Comparison of ENCODE assay signal across 8 mouse cellular contexts in the genomic region with DNA sequence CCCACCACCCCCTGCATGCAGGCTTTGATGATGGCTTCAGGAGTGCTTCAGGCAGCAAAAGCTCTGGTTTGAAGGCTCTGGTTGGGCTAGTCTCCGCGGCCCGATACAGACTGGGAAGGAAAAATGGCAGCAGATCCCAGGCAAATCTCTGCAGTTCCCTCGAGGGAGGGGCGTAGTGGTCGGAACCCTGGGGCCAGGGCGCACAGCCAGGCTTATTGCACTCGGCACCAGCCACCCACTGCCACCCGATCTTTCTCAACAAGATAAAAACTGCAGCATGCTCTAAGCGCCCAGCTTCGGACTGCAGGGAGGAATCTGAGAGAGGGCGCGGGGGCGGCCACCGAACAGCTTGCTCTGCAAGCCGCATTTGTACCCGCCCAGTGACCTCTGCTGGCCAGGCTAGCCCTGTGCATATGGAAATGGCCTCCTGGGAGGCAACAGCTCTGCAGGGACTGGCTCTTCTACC. TPM values are rescaled to one million over a fixed set of nuclear protein-coding genes. Genes with fewer than 3 reads are reported as not detected.
DNase-seq lines count a peak whose midpoint lies in the region; ATAC-seq and TF ChIP-seq lines count a peak whose summit lies in the region.

No protein-coding gene starts in this region.

- 0 out of 2 replicates have a peak, but pooled peaks cover 10% of the 10 kb centered on the region for H3K27me3 ChIP-seq in intestine, postnatal 0 days (replicated peaks; ENCODE audit: control insufficient read depth, insufficient read depth, low read length)

- H3K27ac ChIP-seq in cortical plate, adult 2 months (ENCODE audit: insufficient read depth, low read length): no peak overlapping the region
- H3K27ac ChIP-seq in intestine, postnatal 0 days (ENCODE audit: low read depth, low read length): no peak overlapping the region

- 0 out of 2 replicates have a peak, but pooled peaks have one; percentile 12 for TF ChIP-seq CTCF in cortical plate, adult 2 months (IDR thresholded peaks at IDR 0.05; ENCODE audit: extremely low read depth, insufficient read depth, low read length)
- TF ChIP-seq CTCF in intestine, postnatal 0 days (IDR thresholded peaks at IDR 0.05; ENCODE audit: low read depth): peak; percentile 52

- no peak overlapping the region for H3K9ac ChIP-seq in intestine, postnatal 0 days (ENCODE audit: low read depth, low read length)

- TF ChIP-seq POLR2A in cortical plate, adult 2 months (IDR thresholded peaks at IDR 0.05; ENCODE audit: extremely low read depth, insufficient read depth, low read length): no peak

- no peaks in the 10 kb centered on the region for H3K9me3 ChIP-seq in intestine, postnatal 0 days (ENCODE audit: control insufficient read depth)

- no peaks in the 10 kb centered on the region; the same call in 1 of the 2 replicates for H3K4me1 ChIP-seq in cortical plate, adult 2 months (ENCODE audit: control insufficient read depth, insufficient read depth, low read length)
- H3K4me1 ChIP-seq in intestine, postnatal 0 days (replicated peaks; ENCODE audit: control insufficient read depth, insufficient read depth, low read length): no peaks in the 10 kb centered on the region

- no peak overlapping the region for H3K4me2 ChIP-seq in intestine, postnatal 0 days (replicated peaks; ENCODE audit: low read depth)

- H3K4me3 ChIP-seq in cortical plate, adult 2 months (ENCODE audit: insufficient read depth, low read length): no peak overlapping the region
- H3K4me3 ChIP-seq in intestine, postnatal 0 days (ENCODE audit: low read depth, low read length): no peak overlapping the region

- peak; percentile 9 for DNase-seq in ovary, postnatal 14 days (ENCODE audit: low spot score)
- DNase-seq in ovary, adult 18-20 months (ENCODE audit: low spot score): no peak
- peak; percentile 31 for DNase-seq in gastrocnemius, postnatal 10 days
- peak; percentile 3 for DNase-seq in lung, postnatal 14 days
- DNase-seq in right cerebral cortex, postnatal 4 days: peak; percentile 50
- no peak for DNase-seq in urinary bladder, postnatal 4 days (ENCODE audit: low spot score in 2 of 2)

- ATAC-seq in intestine, postnatal 0 days: no peak

- no peaks in the 10 kb centered on the region for H3K36me3 ChIP-seq in intestine, postnatal 0 days (ENCODE audit: control insufficient read depth, insufficient read depth)

- 4% methylated on average over 17 of the region's 17 CpGs for WGBS in intestine, postnatal 0 days

RNA-seq across cellular contexts. Expression of a gene that starts 23.0 kb away (rescaled TPM):
- 0.15 and 0.19 TPM in 2 replicates for polyA plus RNA-seq in cortical plate, adult 2 months (2012; rRNA removed)
- under 1 TPM in 1 of 2 experiments, not detected in 1; 0.19 TPM for total RNA-seq in gastrocnemius, postnatal 10 days (2021)
- polyA plus RNA-seq in intestine, postnatal 0 days (2015; fragmentation: Nextera tagmentation; extraction: Ambion mirVana): not detected in 2 replicates

RNA-seq across cellular contexts. Expression of a gene that starts 58.9 kb away (rescaled TPM):
- polyA plus RNA-seq in cortical plate, adult 2 months (2012; rRNA removed): 45.3 TPM in 2 replicates
- 1 to 10 TPM; 2.9 to 5.0 TPM for total RNA-seq in gastrocnemius, postnatal 10 days (2021)
- 0.05 and 0.07 TPM in 2 replicates for polyA plus RNA-seq in intestine, postnatal 0 days (2015; fragmentation: Nextera tagmentation; extraction: Ambion mirVana)

Comparison
In these comparisons a context has a peak if more than half of its experiments do, and no peak if none do; other contexts are left out.
1. DNase-seq: peak in ovary, postnatal 14 days (single experiment), gastrocnemius, postnatal 10 days (single experiment), lung, postnatal 14 days (single experiment) and right cerebral cortex, postnatal 4 days (single experiment); none in ovary, adult 18-20 months (single experiment) and urinary bladder, postnatal 4 days (0 of 2).
2. RNA of a gene that starts 58.9 kb away (polyA plus RNA-seq): 45.3 TPM in cortical plate, adult 2 months; 0.05 to 0.07 TPM in intestine, postnatal 0 days; every median in the first group is over 10 times any median in the second.